Mouse (Mus musculus) C2C12 (cell line): ENCODE measurements around the gene Gcn1l1.

Source experiments
- CTCF ChIP-seq: IDR thresholded peaks from one replicate; pipeline ENCODE4 v1.5.1; 2011; ENCODE audit not compliant: control insufficient read depth, insufficient read depth, insufficient read length
- MAX ChIP-seq: IDR thresholded peaks from one replicate; pipeline ENCODE4 v1.6.1; 2011; ENCODE audit warnings: mild to moderate bottlenecking, control low read depth

DNA sequence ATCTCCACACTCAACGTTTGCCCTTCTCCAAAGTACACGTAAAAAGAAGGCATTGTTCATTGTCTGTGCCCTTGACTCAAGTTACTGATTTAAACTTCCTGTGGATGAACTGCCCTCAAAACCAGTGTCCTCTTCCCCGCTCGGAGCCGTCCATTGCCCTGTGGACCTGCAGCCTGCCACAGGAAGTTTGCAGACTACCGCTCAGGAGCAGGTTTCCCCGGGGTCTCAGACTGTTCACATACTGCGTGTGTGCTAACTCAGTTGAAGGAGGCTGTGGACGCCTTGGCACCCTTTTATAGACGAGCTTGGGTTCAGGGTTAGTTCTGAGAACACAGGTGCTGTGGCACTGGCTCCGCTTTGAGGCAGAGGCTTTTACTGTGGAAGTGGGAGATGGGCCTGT is 4.3 kb downstream of the Gcn1l1 start:
- no peak for TF ChIP-seq CTCF
- TF ChIP-seq MAX: no peak
